Comparison of ENCODE assay signal across 18 mouse cellular contexts in genomic region chr17:26389241-26389640, GRCm38 (mm10). TPM values are rescaled to one million over a fixed set of nuclear protein-coding genes. Genes with fewer than 3 reads are reported as not detected.
DNase-seq lines count a peak whose midpoint lies in the region; ATAC-seq and TF ChIP-seq lines count a peak whose summit lies in the region.
"Had no signal": no experiment of that assay in that cellular context is flagged by ENCODE, and none has a peak within 500 bp of the region (broad histone marks: within the 10 kb centered on the region; RNA-seq: fewer than 3 reads in every experiment).

No protein-coding gene starts in this region.

- H3K9me3 ChIP-seq in stomach, postnatal 0 days (ENCODE audit: control insufficient read depth, low read length) = no peaks in the 10 kb centered on the region
- H3K9me3 ChIP-seq in neural tube, embryonic 15.5 days (replicated peaks) = no peaks in the 10 kb centered on the region
- H3K9me3 ChIP-seq: forebrain, embryonic 12.5 days; limb, embryonic 10.5 days; liver, embryonic 13.5 days; neural tube, embryonic 12.5 days had no signal

- no peak overlapping the region for H3K4me2 ChIP-seq in stomach, postnatal 0 days (replicated peaks; ENCODE audit: low read depth)
- H3K4me2 ChIP-seq in neural tube, embryonic 15.5 days = no peak overlapping the region
- H3K4me2 ChIP-seq: forebrain, embryonic 12.5 days; liver, embryonic 13.5 days; neural tube, embryonic 12.5 days had no signal

- peaks cover 42% of the 10 kb centered on the region for H3K4me1 ChIP-seq in brown adipose tissue, adult 24 weeks (ENCODE audit: control insufficient read depth, insufficient read depth, insufficient read length, low read length)
- H3K4me1 ChIP-seq in stomach, postnatal 0 days (replicated peaks; ENCODE audit: control insufficient read depth, insufficient read depth) = no peaks in the 10 kb centered on the region
- no peaks in the 10 kb centered on the region for H3K4me1 ChIP-seq in neural tube, embryonic 15.5 days
- H3K4me1 ChIP-seq: forebrain, embryonic 12.5 days; limb, embryonic 10.5 days; liver, embryonic 13.5 days; neural tube, embryonic 12.5 days had no signal

- H3K27me3 ChIP-seq in stomach, postnatal 0 days (ENCODE audit: control insufficient read depth, insufficient read depth, low read length) = no peaks in the 10 kb centered on the region
- no peaks in the 10 kb centered on the region for H3K27me3 ChIP-seq in neural tube, embryonic 15.5 days (replicated peaks)
- H3K27me3 ChIP-seq: neural tube, embryonic 12.5 days had no signal

- no peak overlapping the region for H3K4me3 ChIP-seq in gastrocnemius, adult 2 months
- no peak overlapping the region for H3K4me3 ChIP-seq in brown adipose tissue, adult 24 weeks (ENCODE audit: insufficient read depth, low read depth, low read length)
- no peak overlapping the region for H3K4me3 ChIP-seq in stomach, postnatal 0 days (ENCODE audit: low read depth, low read length)
- H3K4me3 ChIP-seq in neural tube, embryonic 15.5 days (replicated peaks) = no peak overlapping the region
- H3K4me3 ChIP-seq: forebrain, embryonic 12.5 days; limb, embryonic 10.5 days; liver, embryonic 13.5 days; megakaryocyte, embryonic 14.5 days; neural tube, embryonic 12.5 days had no signal

- DNase-seq in gastrocnemius, adult 2 months = peak; percentile 63
- DNase-seq in gastrocnemius, adult 18-20 months (ENCODE audit: low spot score) = no peak
- peak; percentile 65 for DNase-seq in gastrocnemius, postnatal 14 days
- peak; percentile 41 to 45 for DNase-seq in kidney, adult 8-10 months
- DNase-seq in left cerebral cortex, adult 18-20 months (ENCODE audit: low spot score in 2 of 2) = no peak
- no peak for DNase-seq in stomach, postnatal 0 days (ENCODE audit: low spot score)
- DNase-seq: cerebellum, adult 11 months; liver, embryonic 13.5 days; thymus, adult 2 months had no signal

- TF ChIP-seq CTCF in gastrocnemius, adult 2 months (IDR thresholded peaks at IDR 0.05) = no peak
- TF ChIP-seq CTCF in stomach, postnatal 0 days (IDR thresholded peaks at IDR 0.05; ENCODE audit: low read depth) = no peak

- ATAC-seq in stomach, postnatal 0 days (ENCODE audit: low FRiP score, low TSS enrichment) = no peak
- no peak for ATAC-seq in neural tube, embryonic 15.5 days (ENCODE audit: low FRiP score)
- ATAC-seq: hindbrain, embryonic 16.5 days; lung, postnatal 0 days had no signal

- no peaks in the 10 kb centered on the region for H3K36me3 ChIP-seq in stomach, postnatal 0 days (ENCODE audit: control insufficient read depth, insufficient read depth, low read length)
- H3K36me3 ChIP-seq in neural tube, embryonic 15.5 days = no peaks in the 10 kb centered on the region
- H3K36me3 ChIP-seq: forebrain, embryonic 12.5 days; limb, embryonic 10.5 days; liver, embryonic 13.5 days; neural tube, embryonic 12.5 days had no signal

- WGBS in stomach, postnatal 0 days = 78% methylated on average over 9 of the region's 9 CpGs
- 93% methylated on average over 9 of the region's 9 CpGs for WGBS in neural tube, embryonic 15.5 days

- no peak overlapping the region for H3K9ac ChIP-seq in stomach, postnatal 0 days (ENCODE audit: low read length)
- H3K9ac ChIP-seq in neural tube, embryonic 15.5 days (replicated peaks) = no peak overlapping the region
- H3K9ac ChIP-seq: forebrain, embryonic 12.5 days; liver, embryonic 13.5 days; neural tube, embryonic 12.5 days had no signal

- peak overlapping the region; percentile 88 for H3K27ac ChIP-seq in gastrocnemius, adult 2 months
- H3K27ac ChIP-seq in brown adipose tissue, adult 24 weeks (replicated peaks; ENCODE audit: low read depth, low read length) = peak overlapping the region; percentile 91
- H3K27ac ChIP-seq in stomach, postnatal 0 days (replicated peaks) = no peak overlapping the region
- no peak overlapping the region for H3K27ac ChIP-seq in neural tube, embryonic 15.5 days (replicated peaks)
- H3K27ac ChIP-seq: forebrain, embryonic 12.5 days; kidney, postnatal 0 days; limb, embryonic 10.5 days; liver, embryonic 13.5 days; neural tube, embryonic 12.5 days had no signal

- intact Hi-C loops in gastrocnemius, adult 2 months (cut with DNase I) = no loop called here
- intact Hi-C loops in gastrocnemius, postnatal 14 days (cut with DNase I; ENCODE audit: low total_unique reads) = no loop called here

- TF ChIP-seq EP300 in stomach, postnatal 0 days (optimal IDR thresholded peaks at IDR 0.05) = no peak

RNA-seq across cellular contexts. Expression of gene Neurl1b, which starts 25.4 kb away (rescaled TPM):
- total RNA-seq in gastrocnemius, adult 2 months (2021) = 1 to 10 TPM; 2.3 to 2.6 TPM
- total RNA-seq in gastrocnemius, adult 18-20 months (2021) = 1 to 10 TPM; 2.6 to 3.0 TPM
- 0.99 and 1.8 TPM in 2 replicates for polyA plus RNA-seq in brown adipose tissue, adult 24 weeks (2012; ENCODE audit: insufficient read depth, insufficient read length, missing spikeins)
- total RNA-seq in gastrocnemius, postnatal 14 days (2021) = 1 to 10 TPM; 8.4 TPM
- 10 to 100 TPM; 75.1 to 77.0 TPM for total RNA-seq in left cerebral cortex, adult 18-20 months (2021)
- 1.1 and 1.4 TPM in 2 replicates for polyA plus RNA-seq in stomach, postnatal 0 days (2015; fragmentation: Nextera tagmentation; extraction: Ambion mirVana)
- 1.3 and 1.8 TPM in 2 replicates for polyA plus RNA-seq in neural tube, embryonic 15.5 days (2015; fragmentation: Nextera tagmentation; extraction: Ambion mirVana)

Comparison
In these comparisons a context has a peak if more than half of its experiments do, and no peak if none do; other contexts are left out.
1. DNase-seq: peak in gastrocnemius, adult 2 months (single experiment), gastrocnemius, postnatal 14 days (single experiment) and kidney, adult 8-10 months (2 of 2); none in gastrocnemius, adult 18-20 months (single experiment), left cerebral cortex, adult 18-20 months (0 of 2) and stomach, postnatal 0 days (single experiment).
2. H3K27ac ChIP-seq: peak in gastrocnemius, adult 2 months (single experiment) and brown adipose tissue, adult 24 weeks (single experiment); none in stomach, postnatal 0 days (single experiment) and neural tube, embryonic 15.5 days (single experiment).
3. RNA of gene Neurl1b, which starts 25.4 kb away (total RNA-seq): 75.1 to 77.0 TPM in left cerebral cortex, adult 18-20 months; 8.4 TPM in gastrocnemius, postnatal 14 days, 2.6 to 3.0 TPM in gastrocnemius, adult 18-20 months and 2.3 to 2.6 TPM in gastrocnemius, adult 2 months; every median in the first group is over 4 times any median in the second.